Mouse (Mus musculus) liver, embryonic 11.5 days (tissue): ENCODE data around the gene Mpv17l2. TPM values are rescaled to one million over a fixed set of nuclear protein-coding genes. Genes with fewer than 3 reads are reported as not detected.

Source experiments
- ATAC-seq: fragments of 200-750 bp; cut with Nextera tagmentation; replicated peaks from 2 replicates; pipeline ENCODE4 v1.8.0; 2017; ENCODE audit warnings: moderate number of reproducible peaks, mild to moderate bottlenecking, moderate TSS enrichment, moderate library complexity; ENCODE audit not compliant: low FRiP score
- DNase-seq: peaks from one replicate; pipeline ENCODE4 v3.0.0-alpha.2; 2017; ENCODE audit warnings: low spot score
- H3K27ac ChIP-seq: fragments of 300-500 bp; sonication (generic); 2 replicates; pipeline ENCODE4 v1.5.1; 2014; ENCODE audit warnings: mild to moderate bottlenecking, low read depth, low read length, control low read depth
- H3K27me3 ChIP-seq: fragments of 300-500 bp; sonication (generic); replicated peaks from 2 replicates; pipeline ENCODE4 v1.6.1; 2014; ENCODE audit warnings: low read length, mixed read lengths; ENCODE audit not compliant: control insufficient read depth, insufficient read depth
- H3K36me3 ChIP-seq: fragments of 300-500 bp; sonication (generic); 2 replicates; pipeline ENCODE4 v1.6.1; 2014; ENCODE audit warnings: mild to moderate bottlenecking, low read length, moderate library complexity, mixed read lengths; ENCODE audit not compliant: control insufficient read depth, insufficient read depth
- H3K4me1 ChIP-seq: fragments of 300-500 bp; sonication (generic); replicated peaks from 2 replicates; pipeline ENCODE4 v1.6.1; 2014; ENCODE audit warnings: low read length, mixed read lengths; ENCODE audit not compliant: control insufficient read depth, insufficient read depth
- H3K4me2 ChIP-seq: fragments of 300-500 bp; sonication (generic); 2 replicates; pipeline ENCODE4 v1.6.1; 2014; ENCODE audit warnings: mild to moderate bottlenecking, control low read depth, moderate library complexity
- H3K4me3 ChIP-seq: fragments of 300-500 bp; sonication (generic); 2 replicates; pipeline ENCODE4 v1.5.1; 2014; ENCODE audit warnings: low read depth, low read length, control low read depth
- H3K9ac ChIP-seq: fragments of 300-500 bp; sonication (generic); 2 replicates; pipeline ENCODE4 v1.6.1; 2014; ENCODE audit warnings: low read depth, low read length, control low read depth
- H3K9me3 ChIP-seq: fragments of 300-500 bp; sonication (generic); 2 replicates; pipeline ENCODE4 v1.6.1; 2016; ENCODE audit warnings: low read length, inconsistent platforms, mixed read lengths; ENCODE audit not compliant: control insufficient read depth
- WGBS: fragments of 180-500 bp; shearing (Covaris S2); extraction: QIAGEN DNeasy Blood & Tissue Kit; methylation state at CpG from one replicate; pipeline ENCODE4 v1.1.7; 2014; 5-methylcytosine and 5-hydroxymethylcytosine counted together
- polyA plus RNA-seq: library from polyadenylated mRNA; unstranded; fragments of >200 nt; fragmentation: Nextera tagmentation; extraction: Ambion mirVana; gene quantifications from 2 replicates; pipeline ENCODE4 v1.2.1, GENCODE M21; 2014

The Mpv17l2 gene
- polyA plus RNA-seq, 1 experiment from 2014 or later: 67.7 TPM

- Histone ChIP-seq H3K27me3 (peaks cover 23% of the 10 kb centered on the region), H3K36me3 (no peaks in the 10 kb centered on the region), H3K4me3 (no peak overlapping the region), H3K27ac (no peak overlapping the region), H3K4me2 (no peak overlapping the region), H3K4me1 (peaks cover 45% of the 10 kb centered on the region), H3K9me3 (no peaks in the 10 kb centered on the region), H3K9ac (no peak overlapping the region)
- 73% methylated on average over 2 of the region's 2 CpGs for WGBS
- no peak for ATAC-seq
- no peak for DNase-seq
These were observed 33.5 kb upstream of the Mpv17l2 start for GRCm38 (mm10) chr8:70794215-70794614.

DNA sequence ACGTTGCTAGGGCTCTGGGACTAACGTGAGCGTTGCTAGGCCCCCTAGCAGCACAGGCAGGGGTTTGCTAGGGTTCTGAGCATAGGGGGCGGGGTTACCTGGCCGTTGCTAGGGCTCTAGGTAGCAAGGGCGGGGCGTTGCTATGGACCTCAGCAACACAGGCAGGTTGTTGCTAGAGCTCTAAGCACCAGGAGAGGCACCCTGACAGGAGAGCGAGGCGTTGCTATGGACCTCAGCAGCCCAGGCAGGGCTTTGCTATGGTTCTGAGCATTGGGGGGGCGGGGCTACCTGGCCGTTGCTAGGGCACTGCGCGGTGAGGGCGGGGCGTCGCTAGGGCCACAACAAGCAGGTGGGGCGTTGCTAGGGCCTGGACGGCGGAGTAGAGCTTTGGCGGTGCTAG lies 32.0 kb upstream of the Mpv17l2 start:
- H3K9me3 ChIP-seq: no peaks in the 10 kb centered on the region
- peak; percentile 80 for DNase-seq
- H3K27ac ChIP-seq: peak overlapping the region; percentile 83
- peak; percentile 19 for ATAC-seq
- peaks cover 5% of the 10 kb centered on the region; the same call in 1 of the 2 replicates for H3K36me3 ChIP-seq
- peak overlapping the region; percentile 91 for H3K4me2 ChIP-seq
- WGBS: under 1% methylated on average over 20 of the region's 20 CpGs
- H3K4me1 ChIP-seq: peaks cover 51% of the 10 kb centered on the region
- peaks cover 8% of the 10 kb centered on the region for H3K27me3 ChIP-seq
- peak overlapping the region; percentile 85; the same call in 1 of the 2 replicates for H3K9ac ChIP-seq
- H3K4me3 ChIP-seq: peak overlapping the region; percentile 82

DNA sequence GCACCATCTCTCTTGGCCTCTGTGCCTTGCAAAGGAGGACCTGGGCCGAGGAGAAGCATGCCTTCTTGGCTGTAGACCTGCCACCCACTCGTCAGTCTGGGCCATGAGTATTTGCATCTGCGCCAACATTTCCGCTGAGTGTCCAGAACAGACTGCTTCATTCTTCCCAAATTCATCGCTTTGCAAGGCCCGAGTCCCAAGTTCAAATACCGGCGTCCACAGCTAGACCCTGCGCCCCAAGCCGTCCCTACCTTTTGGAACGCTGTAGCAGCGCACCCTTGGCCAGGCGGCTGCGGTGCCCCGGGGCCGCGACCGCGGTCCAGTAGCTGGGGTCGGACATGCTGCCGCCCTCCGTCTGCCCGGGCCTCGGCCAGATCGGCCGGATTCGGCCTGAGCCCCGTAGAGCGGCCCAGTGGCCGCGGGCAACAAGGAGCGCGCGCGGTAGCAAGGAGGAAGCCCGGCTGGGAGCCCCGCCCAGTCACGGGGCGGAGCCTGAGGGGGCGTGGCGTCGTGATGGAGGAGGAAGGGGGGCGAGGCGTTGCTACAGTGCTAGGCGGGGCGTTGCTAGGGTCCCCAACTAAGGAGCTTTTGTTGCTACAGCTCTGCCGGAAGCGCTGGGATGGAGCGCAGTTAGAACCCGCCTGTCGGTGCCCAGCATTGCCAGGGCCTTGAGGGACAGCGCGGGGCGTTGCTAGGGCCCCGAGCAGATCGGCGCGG lies 31.4 kb upstream of the Mpv17l2 start:
- H3K27ac ChIP-seq: peak overlapping the region; percentile 83
- peaks cover 7% of the 10 kb centered on the region; the same call in 1 of the 2 replicates for H3K36me3 ChIP-seq
- WGBS: 4% methylated on average over 58 of the region's 58 CpGs
- no peaks in the 10 kb centered on the region for H3K9me3 ChIP-seq
- peak; percentile 99 for DNase-seq
- ATAC-seq: peak; percentile 74
- H3K4me3 ChIP-seq: peak overlapping the region; percentile 82
- H3K9ac ChIP-seq: peak overlapping the region; percentile 85
- H3K4me2 ChIP-seq: peak overlapping the region; percentile 91
- H3K4me1 ChIP-seq: peaks cover 49% of the 10 kb centered on the region
- H3K27me3 ChIP-seq: peaks cover 6% of the 10 kb centered on the region

DNA sequence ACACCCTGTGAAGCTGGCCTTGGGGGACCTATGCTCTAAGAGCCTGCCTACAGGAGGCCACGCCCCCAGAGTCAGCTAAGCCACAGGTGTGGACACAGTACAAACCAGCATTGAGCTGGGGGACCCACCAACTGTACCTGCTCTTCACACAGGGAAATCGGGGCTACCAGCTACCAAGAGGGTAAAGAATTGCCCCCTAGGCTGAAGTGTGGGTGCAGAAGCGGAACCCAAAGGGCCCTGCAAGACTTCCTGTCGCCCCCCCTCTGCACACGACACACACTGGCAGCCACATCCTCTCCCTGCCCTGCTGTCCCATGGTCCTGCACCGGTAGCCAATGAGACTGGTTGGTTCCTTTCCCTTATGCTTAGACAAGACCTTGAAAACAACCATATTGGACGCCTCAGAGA lies 30.6 kb upstream of the Mpv17l2 start:
- WGBS: 36% methylated on average over 7 of the region's 7 CpGs
- Histone ChIP-seq H3K27me3 (peaks cover 3% of the 10 kb centered on the region), H3K4me3 (peak overlapping the region; percentile 82), H3K4me2 (peak overlapping the region; percentile 91), H3K9ac (peak overlapping the region; percentile 85), H3K36me3 (peaks cover 15% of the 10 kb centered on the region), H3K4me1 (peaks cover 48% of the 10 kb centered on the region), H3K9me3 (no peaks in the 10 kb centered on the region), H3K27ac (0 out of 2 replicates have a peak overlapping the region, but pooled peaks have one; percentile 6)
- ATAC-seq (0 out of 2 replicates have a peak, but pooled peaks have one; percentile 13), DNase-seq (peak; percentile 61)

- Histone ChIP-seq H3K27ac (0 out of 2 replicates have a peak overlapping the region, but pooled peaks have one; percentile 28), H3K9me3 (no peaks in the 10 kb centered on the region), H3K36me3 (peaks cover 19% of the 10 kb centered on the region), H3K4me2 (peak overlapping the region; percentile 91), H3K9ac (peak overlapping the region; percentile 85), H3K4me3 (peak overlapping the region; percentile 82), H3K27me3 (no peaks in the 10 kb centered on the region; the same call in 1 of the 2 replicates), H3K4me1 (peaks cover 50% of the 10 kb centered on the region)
- DNase-seq (no peak), ATAC-seq (no peak)
- WGBS: 58% methylated on average over 8 of the region's 8 CpGs
These were observed 30.1 kb upstream of the Mpv17l2 start for GRCm38 (mm10) chr8:70790846-70791245.

DNA sequence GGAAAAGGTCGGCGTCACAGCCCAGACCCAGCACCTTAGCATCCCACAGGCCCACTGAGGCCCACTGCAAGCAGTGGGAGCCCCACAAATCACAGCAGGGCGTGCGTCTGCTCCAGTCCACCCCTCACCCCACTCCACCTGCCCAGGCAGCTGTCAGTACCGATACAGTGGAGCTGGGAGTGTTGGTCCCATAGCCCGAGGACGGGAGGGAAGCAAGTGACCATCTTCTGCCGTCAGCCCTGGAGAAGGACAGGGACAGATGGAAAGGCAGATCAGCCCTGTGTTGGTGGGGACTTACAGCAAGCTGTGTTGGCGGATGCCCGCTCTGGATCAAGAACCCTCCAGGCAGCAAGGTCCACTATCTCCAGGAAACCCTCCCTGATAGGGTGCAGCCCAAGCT lies 28.3 kb upstream of the Mpv17l2 start:
- Histone ChIP-seq H3K9me3 (no peaks in the 10 kb centered on the region), H3K27ac (no peak overlapping the region), H3K36me3 (peaks cover 21% of the 10 kb centered on the region), H3K9ac (no peak overlapping the region), H3K4me2 (no peak overlapping the region; the same call in 1 of the 2 replicates), H3K4me1 (peaks cover 51% of the 10 kb centered on the region), H3K27me3 (no peaks in the 10 kb centered on the region), H3K4me3 (no peak overlapping the region)
- ATAC-seq (no peak), DNase-seq (no peak)
- WGBS: 81% methylated on average over 10 of the region's 10 CpGs

- Histone ChIP-seq H3K4me3 (peak overlapping the region; percentile 21; the same call in 1 of the 2 replicates), H3K36me3 (peaks cover 29% of the 10 kb centered on the region), H3K9ac (peak overlapping the region; percentile 26; the same call in 1 of the 2 replicates), H3K9me3 (no peaks in the 10 kb centered on the region), H3K27ac (no peak overlapping the region), H3K4me2 (peak overlapping the region; percentile 34), H3K4me1 (peaks cover 49% of the 10 kb centered on the region), H3K27me3 (no peaks in the 10 kb centered on the region)
- DNase-seq (peak; percentile 79), ATAC-seq (no peak)
- WGBS: 36% methylated on average over 30 of the region's 30 CpGs
These were observed 27.4 kb upstream of the Mpv17l2 start for GRCm38 (mm10) chr8:70787941-70788667.

GRCm38 (mm10) chr8:70787051-70787445 lies 26.3 kb upstream of the Mpv17l2 start:
- 93% methylated on average over 3 of the region's 3 CpGs for WGBS
- no peaks in the 10 kb centered on the region for H3K27me3 ChIP-seq

More at GRCm38 (mm10) chr8:70787051-70787445, 26.3 kb upstream of the Mpv17l2 start:
- Histone ChIP-seq H3K4me1 (peaks cover 42% of the 10 kb centered on the region), H3K9ac (no peak overlapping the region), H3K4me3 (no peak overlapping the region), H3K9me3 (no peaks in the 10 kb centered on the region), H3K36me3 (peaks cover 30% of the 10 kb centered on the region), H3K27ac (no peak overlapping the region), H3K4me2 (no peak overlapping the region; the same call in 1 of the 2 replicates)
- ATAC-seq: no peak
- DNase-seq: no peak
